Mouse (Mus musculus): ENCODE measurements at regions not wholly inside any gene's neighbourhood (a gene's known extent, or its start where the extent isn't known, plus 50 kb on each side); places are given as distances from the start of the nearest gene placed in this dataset.
"Not testable (repeated sequence)": the region's sequence is repeated elsewhere in the genome, so short reads cannot be mapped to it uniquely, and the experiment has no call there.

DNA sequence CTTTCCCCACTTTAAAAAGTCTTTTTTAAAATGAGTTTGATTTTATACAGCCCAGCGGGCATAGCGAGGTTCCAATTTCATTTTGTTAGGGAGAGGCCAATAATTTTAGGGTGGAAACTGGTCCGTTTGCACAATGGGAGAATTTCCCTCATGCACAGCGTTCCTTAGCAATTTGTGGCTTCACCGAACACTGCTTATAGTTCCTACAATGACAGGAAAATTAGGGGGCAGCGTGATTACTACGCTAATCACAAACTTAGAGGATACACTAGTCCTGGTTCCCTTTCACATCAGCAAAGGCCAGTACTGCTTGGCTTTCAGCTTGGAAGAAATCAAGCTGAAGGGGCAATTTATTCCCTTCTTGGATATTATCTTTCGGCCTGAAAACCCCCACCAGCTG is 745.1 kb upstream of the Gm19410 start:
- no peak for DNase-seq (ENCODE audit: low spot score)

DNA sequence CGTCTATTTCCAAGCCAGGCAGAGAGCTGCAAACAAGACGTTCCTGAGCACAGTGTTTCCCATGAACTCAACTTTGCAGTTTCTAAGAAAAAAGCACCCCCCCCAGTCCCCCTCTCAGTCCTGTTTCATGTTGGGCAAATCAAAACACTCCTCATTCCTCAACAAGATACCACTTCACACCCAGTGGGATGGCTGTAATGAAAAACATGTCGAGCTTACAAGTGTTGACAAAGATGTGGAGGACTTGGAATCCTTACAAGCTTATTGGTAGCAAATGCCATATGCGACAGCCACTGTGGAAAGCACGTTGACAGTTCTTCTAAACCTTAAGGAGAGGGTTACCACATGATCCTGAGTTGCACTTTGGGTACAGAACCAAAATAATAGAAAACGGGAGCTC is 742.9 kb upstream of the Gm19410 start:
- DNase-seq (ENCODE audit: low spot score): no peak

DNA sequence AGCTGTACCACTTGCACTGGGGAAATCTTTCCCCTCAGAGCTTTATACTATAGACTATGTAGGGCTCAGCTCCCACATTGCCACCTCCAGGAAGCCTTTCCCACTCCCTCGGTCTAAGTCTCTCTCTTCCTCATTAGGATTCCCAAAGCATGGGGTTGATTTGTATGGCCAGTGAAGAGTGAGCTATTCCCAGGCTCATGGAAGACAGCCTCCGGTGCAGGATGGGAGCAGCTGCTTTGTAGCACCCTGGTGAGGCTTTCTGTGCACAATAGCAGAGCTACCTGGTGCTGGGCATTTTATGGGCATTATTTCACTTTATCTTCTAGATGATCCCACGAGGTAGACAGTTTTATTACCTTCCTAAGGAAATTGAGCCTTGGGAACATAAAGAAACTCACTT is 717.8 kb upstream of the Gm19410 start:
- no peak for DNase-seq (ENCODE audit: low spot score)

DNA sequence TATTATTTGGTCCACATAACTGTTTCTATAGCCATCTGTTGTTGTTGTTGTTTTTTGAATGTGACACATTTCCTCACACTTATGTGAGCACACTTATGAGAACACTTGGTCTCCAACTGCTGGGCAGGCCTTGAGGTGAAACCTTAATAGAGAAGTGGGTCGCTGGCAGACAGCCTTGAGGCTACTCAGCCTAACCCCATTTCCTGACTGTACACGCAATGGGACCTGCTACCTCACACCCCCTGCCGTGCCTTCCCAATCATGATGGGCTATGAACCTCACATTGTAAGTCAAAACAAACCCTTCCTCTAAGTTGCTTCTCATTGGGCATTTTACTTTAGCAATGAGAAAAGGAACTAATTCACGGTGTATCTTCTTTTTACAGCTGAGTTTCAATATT is 712.1 kb upstream of the Gm19410 start:
- DNase-seq (ENCODE audit: low spot score): no peak

DNA sequence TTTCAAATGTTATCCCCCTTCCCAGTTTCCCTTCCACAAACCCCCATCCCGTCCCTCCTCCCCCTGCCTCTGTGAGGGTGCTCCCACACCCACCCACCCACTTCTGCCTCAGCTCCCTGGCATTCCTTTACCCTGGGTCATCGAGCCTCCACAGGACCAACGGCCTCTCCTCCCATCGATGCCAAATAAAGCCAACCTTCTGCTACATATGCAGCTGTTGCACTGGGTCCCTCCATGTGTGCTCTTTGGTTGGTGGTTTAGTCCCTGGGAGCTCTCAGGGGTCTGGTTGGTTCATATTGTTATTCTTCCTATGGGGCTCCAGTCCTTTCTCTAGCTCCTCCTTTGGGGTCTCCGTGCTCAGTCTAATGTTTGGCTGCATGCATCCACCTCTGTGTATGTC is 704.5 kb upstream of the Gm19410 start:
- DNase-seq (ENCODE audit: low spot score): no peak

DNA sequence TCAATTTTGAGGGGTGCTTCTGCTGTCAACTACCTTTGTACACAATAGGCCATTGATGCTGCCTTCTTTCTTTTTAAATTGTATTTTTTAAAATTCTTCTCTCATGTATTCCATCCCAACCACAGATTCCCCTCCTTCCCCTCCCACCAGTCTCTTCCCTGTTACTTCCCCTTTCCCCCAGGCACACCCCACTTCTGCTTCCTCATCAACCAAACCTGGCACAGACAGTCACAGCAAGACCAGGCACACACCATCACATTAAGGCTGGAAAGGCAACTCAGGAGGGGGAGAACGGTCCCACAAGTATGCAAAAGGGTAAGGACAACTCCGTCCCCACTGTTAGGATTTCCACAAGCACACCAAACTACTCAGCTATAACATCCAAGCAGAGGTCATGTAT is 697.4 kb upstream of the Gm19410 start:
- no peak for DNase-seq (ENCODE audit: low spot score)

DNA sequence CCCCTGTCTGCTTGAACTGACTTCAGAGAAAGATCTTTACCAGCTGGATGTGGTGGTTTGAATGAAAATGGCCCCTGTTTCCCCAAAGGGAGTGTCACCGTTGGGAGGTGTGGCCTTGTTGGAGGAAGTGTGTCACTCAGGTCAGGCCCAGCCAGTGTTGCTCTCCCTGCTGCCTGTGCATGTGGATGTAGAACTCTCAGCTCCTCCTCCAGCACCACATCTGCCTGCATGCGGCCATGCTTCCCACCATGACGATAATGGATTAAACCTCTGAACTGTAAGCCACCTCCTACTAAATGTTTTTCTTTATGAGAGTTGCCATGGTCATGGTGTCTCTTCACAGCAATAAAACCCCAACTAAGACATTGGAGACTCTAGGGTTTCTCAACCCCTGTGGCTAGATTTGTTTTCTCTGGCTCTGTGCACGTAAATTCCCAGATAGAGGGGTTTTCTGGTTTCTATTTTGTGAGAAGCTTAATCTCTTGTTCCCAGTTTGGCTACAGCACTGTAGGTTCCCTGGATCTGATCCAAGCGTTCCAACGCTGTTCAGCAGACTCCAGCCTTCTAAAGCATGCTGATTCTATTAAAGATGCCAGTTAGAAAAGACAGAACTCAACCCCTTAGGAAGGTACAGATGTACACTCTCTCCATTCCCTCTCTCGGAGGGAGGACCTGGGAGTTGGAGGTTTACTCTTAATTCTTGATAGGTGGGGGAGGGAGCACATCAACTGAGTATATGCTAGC is 695.2 kb upstream of the Gm19410 start:
- no peak for DNase-seq (ENCODE audit: low spot score)

DNA sequence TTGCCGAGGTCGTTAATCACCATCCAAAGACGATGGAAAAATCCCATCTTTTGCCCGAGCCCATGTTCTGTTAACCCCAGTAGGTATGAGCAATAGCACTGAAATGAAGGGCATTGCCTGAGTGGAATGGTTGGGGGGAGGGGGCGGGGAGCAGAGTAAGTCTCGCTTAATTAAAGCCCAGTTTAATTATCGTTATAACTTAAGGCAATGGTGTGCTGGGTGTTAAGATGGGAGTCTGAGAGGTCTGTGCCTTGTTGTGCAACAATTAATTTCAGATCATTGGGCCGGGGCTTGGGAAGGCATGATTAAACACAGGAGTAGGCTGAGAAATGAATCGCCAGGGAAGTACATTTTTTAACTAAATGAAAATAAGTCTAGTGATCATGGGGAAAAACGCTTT is 689.6 kb upstream of the Gm19410 start:
- DNase-seq (ENCODE audit: low spot score): no peak

DNA sequence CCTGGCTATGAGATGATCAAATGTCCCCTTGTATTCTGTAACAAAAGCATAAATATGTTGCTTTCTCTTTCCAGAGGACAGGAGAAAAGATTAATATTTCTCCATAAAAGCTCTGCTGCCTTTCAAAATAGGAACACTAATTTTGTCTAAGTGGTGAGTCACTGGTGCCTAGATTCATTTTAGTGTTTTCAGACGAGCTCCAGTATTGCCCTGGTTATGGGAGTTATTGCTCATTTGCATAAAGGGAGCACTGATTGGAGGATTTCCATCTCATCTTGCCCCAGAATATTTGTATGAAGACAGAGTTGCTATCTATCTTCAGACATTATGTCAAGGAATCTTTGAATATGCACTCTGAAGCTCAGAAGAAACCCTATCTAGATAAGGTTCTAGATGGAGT is 682.4 kb upstream of the Gm19410 start:
- DNase-seq (ENCODE audit: low spot score): no peak

DNA sequence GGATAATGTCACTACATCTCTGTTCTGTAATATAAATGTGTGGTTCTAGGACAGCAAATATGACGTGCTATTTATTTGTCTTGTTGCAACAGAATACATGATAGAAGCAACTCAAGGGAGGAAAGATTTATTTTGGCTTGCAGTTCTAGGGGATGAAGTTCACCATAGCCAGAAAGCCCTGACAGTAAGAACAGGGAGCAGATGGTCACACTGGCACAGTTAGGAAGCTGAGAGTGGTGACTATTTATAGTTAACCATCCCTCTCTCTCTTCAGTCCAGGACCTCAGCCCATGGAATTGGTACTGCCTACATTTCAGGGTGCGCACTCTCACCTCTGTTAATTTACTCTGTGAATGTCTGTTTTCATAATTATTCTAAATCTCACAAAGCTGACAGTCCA is 678.5 kb upstream of the Gm19410 start:
- DNase-seq (ENCODE audit: low spot score): no peak

DNA sequence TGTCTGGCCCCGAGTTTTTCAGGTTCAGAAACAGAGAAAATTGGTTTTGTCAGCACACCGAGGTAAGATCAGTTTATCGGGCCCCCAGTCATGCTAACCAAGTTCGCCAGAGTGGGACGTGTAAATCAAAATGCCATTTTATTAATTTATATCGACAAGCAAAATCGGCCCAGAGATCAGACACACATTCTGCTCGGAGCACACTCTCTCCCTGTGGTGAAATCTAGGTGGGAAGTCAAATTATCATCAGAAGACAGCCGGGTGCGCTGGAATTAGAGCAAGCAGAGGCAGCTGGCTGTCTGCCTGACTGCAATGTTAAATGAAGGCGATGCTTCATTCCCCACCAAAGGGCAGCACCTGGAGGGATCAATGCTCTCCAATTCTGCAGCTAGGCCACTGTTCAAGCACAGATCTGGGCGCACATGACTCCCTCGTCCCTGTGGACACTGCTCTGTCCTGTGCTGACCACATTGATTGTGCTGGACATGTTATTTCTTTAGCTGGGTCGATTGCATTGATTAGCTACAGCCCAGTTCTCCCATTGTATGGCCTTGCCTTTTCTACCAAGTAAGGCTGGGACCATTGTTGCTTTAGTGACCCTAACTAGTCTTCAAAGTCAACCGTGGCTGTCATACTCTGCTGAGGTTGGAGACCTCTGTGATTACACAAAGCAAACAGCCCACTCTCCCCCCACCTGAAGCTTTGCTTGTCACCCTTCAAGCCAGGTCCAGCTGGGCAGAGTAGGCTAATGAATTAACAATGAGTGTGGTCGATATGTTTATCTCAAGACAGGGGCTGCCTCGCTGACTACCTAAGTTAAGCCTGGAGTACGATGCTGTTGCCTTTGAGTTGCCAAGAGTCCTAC is 677.0 kb upstream of the Gm19410 start:
- no peak for DNase-seq (ENCODE audit: low spot score)

DNA sequence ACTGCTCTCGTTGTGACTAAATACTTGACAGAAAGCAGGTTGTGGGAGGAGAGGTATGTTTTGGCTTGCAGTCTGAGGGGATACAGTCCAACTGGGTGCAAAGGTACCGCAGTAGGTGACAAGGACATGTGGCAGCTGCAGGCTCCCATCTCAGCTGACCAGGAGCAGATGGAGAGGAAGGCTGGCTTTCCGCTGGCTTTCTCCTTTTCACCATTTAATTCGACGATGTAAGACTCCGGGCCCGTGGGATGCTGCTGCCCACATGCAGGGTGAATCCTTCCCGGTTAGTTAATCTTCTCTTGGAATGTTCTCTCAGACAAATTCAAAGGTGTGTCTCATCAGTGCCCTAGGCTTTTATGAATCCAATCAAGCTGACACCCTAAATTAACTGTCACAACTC is 676.1 kb upstream of the Gm19410 start:
- no peak for DNase-seq (ENCODE audit: low spot score)

DNA sequence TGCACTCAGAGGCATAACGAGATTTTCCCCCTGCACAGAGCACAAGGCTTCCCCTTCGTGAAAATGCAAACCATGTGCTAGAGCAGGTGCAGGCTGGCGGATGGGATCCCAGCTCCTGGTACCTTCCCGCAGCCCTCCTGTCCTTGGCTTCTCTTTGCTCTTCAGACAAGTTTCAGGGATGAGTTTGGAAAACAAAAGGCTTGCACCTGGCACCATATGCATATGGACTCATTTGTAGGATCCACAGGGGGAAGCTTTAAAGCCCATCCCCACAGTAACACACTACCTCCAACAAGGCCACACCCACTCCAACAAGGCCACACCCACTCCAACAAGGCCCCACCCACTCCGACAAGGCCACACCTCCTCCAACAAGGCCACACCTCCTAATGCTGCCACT is 663.9 kb upstream of the Gm19410 start:
- DNase-seq (ENCODE audit: low spot score): no peak

DNA sequence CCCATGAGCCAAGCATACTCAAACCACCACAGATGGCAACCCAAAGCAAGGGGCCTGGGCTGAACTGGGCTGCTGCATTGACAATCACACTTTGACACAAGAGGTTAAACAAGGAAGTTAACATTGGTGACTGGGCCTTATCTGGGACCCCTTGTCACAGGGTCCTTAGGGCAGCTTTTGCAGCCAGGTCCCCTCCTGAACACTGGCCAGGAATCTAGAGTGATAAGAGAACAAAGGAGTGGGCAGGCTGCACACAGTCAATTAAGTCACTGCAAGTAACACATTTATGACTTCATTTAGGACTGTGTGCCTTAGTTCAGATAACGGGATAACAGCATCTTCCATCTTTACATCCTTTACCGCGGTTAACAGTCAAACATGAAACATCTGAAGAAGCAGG is 663.5 kb upstream of the Gm19410 start:
- DNase-seq (ENCODE audit: low spot score): not testable (repeated sequence)

DNA sequence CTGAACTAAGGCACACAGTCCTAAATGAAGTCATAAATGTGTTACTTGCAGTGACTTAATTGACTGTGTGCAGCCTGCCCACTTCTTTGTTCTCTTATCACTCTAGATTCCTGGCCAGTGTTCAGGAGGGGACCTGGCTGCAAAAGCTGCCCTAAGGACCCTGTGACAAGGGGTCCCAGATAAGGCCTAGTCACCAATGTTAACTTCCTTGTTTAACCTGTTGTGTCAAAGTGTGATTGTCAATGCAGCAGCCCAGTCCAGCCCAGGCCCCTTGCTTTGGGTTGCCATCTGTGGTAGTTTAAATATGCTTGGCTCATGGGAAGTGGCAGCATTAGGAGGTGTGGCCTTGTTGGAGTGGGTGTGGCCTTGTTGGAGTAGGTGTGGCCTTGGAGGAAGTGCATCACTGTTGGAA is 661.1 kb upstream of the Gm19410 start:
- not testable (repeated sequence) for DNase-seq (ENCODE audit: low spot score)

DNA sequence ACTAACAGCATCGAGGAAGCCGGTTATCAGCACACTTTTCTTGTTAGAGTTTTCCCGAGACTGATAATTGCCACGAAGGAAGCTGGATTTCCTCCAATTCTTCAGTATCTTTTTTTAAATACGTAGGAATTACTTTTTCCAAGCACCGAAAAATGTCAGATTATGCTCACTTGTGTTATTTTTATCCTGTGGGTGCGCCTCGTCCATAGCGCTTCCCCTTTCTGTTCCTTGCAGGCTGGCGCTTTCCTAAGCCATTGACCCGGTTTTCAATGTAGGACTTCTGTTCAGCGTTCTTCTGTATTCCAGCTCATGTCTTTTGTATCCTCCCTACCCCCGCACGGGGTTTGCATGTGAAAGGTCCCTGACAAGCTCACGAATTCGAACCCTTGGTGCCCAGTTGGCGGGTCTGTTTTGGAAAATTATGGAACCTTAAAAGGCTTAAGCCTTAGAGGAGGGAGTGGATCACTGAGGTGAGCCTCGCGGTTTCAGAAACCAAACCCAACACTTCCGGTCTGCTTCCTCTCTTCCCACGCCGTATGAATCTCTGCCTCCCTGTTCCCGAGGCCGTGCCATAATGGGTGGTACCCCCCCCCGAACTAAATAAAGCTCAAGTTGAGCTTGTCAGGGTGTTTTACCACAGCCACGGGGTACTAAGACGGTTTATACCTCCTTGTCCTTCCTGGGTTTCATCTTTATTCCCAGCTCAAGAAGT is 655.9 kb upstream of the Gm19410 start:
- no peak for DNase-seq (ENCODE audit: low spot score)

DNA sequence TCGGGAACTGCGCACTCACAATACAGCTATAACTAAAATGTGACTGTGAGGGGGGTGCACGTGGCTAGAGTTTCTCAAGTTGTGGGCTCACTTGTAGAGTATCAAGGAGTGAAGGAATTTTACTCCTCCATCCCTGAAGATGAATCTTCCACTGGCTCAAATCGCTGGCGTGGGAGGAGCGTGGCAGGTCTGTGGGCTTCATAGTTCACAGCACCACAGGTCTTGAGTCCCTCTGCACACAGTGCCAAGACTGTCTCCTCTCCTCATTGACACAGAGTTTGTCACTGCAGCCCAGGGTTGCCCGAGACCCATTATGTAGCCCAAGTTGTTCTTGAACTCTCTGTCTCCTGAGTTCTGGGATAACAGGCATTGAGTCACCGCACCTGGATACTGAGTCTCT is 655.3 kb upstream of the Gm19410 start:
- no peak for DNase-seq (ENCODE audit: low spot score)

DNA sequence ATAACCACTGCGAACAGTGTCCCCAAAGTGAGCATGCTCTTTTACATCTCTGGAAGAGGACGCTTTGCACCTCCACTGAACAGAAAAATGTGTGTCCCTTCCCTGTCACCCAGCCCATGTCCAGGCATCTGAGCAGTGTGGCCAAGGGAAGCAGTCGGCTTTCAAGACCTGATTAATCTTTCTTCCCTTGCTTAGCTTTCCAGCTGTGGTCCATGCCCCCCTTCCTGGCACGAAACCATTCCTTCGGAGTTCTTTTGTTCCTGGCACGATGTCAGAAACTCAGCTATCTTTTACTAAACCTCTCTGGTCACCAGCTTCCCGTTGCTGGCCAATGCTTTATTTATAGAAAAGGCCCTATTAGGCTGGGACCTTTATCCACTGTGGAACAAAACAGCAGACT is 654.5 kb upstream of the Gm19410 start:
- DNase-seq (ENCODE audit: low spot score): no peak

DNA sequence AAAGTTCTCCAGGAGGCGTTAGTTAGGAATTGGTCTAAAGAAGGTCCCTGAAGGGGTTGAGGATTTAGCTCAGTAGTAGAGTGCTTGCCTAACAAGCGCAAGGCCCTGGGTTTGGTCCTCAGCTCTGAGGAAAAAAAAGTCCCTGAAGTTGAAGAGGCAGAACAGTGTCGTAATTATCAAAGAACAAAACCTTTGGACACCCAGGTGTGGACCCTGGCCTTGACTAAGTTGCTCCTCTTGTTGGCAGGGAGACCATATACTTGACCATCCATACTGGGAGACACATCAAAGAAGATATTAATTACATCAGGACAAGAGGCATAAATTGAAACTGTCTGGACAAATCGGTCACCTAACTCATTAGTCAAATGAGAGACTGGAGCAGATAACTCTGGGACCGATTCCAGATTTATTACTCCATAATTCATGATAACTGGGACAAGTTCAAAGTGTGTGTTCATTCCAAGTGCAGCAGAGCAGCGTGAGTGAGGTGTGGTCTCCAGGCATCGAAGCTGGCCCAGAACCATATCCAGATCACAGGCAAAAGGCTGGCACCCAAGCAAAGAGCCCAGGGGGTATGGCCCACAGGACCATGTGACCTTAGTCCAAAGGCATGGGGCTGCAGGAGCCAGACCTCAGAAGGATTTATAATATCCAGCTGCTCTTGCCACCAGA is 652.9 kb upstream of the Gm19410 start:
- no peak for DNase-seq (ENCODE audit: low spot score)

DNA sequence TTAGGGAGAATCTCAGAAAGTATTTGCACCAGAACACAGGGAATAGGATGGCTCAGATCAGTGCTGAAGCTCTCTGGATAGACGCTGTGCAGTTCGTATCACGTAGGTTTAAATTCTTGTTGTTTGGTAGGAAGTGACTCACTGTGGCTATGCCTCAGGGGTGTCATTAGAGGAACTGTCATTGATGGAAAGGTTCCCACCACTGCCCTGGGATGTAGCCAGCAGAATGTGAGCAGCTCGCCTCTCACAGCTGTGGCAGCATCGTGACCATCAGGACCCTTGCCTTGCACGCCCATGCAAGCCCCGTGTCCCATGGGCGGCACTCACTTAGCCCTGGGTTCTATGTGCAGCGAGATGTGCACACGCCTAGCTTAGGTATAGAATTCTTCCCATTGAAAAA is 651.6 kb upstream of the Gm19410 start:
- DNase-seq (ENCODE audit: low spot score): no peak

DNA sequence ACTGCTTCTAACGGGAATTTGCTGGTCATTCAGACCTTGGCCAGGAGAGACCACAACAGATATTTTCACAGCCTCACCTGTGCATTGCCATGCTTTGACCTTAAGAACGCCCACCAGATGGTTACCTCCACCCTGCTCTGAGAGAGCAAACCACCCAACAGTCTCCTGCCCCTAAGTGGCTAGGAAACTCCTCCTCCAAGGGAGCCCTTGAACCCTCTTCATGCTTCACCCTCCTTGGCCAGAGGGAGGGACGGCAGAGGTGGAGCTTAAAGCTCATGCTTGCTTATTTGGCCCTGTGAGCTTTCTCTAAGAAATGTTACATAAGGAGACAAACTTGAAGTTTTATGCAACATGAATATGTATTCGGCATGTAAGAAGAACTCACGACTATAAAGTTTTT is 645.0 kb upstream of the Gm19410 start:
- DNase-seq (ENCODE audit: low spot score): no peak

DNA sequence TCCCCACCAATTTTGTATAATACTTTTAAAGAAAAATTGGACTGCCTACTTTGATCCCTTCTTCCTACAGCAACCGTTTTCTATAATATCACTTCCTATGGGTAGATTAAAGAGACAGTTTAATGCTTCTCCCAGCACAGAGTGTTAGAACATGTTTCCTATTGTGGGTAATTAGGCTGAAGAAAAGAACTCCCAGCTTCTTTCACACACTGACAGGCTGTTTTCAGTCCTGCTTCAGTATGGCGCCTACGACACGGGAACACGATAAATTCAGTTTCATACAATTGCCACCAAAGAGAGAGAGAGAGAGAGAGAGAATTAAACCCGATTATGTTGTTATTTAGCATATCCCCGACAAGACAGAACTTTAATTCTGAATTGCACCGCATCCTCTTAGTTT is 644.5 kb upstream of the Gm19410 start:
- DNase-seq (ENCODE audit: low spot score): no peak
